Mouse (Mus musculus) midbrain, embryonic 14.5 days (tissue): ENCODE data around the gene S100g. TPM values are rescaled to one million over a fixed set of nuclear protein-coding genes. Genes with fewer than 3 reads are reported as not detected.

Experiments
- ATAC-seq: fragments of 200-750 bp; cut with Nextera tagmentation; 2 replicates; pipeline ENCODE4 v1.8.0; 2017; ENCODE audit warnings: moderate number of reproducible peaks, moderate library complexity; ENCODE audit not compliant: low FRiP score, low TSS enrichment
- DNase-seq: peaks from one replicate; pipeline ENCODE4 v3.0.0-alpha.2; 2015
- H3K27ac ChIP-seq: fragments of 300-500 bp; sonication (generic); replicated peaks from 2 replicates; pipeline ENCODE4 v1.5.1; 2014; ENCODE audit warnings: mild to moderate bottlenecking, low read depth, low read length, moderate library complexity
- H3K27me3 ChIP-seq: fragments of 300-500 bp; sonication (generic); 2 replicates; pipeline ENCODE4 v1.6.1; 2014; ENCODE audit warnings: low read length, control low read depth, mixed read lengths; ENCODE audit not compliant: control insufficient read depth, insufficient read depth
- H3K36me3 ChIP-seq: fragments of 300-500 bp; sonication (generic); 2 replicates; pipeline ENCODE4 v1.6.1; 2014; ENCODE audit warnings: low read length, control low read depth; ENCODE audit not compliant: control insufficient read depth, insufficient read depth
- H3K4me1 ChIP-seq: fragments of 300-500 bp; sonication (generic); 2 replicates; pipeline ENCODE4 v1.6.1; 2014; ENCODE audit warnings: mild to moderate bottlenecking, antibody characterized with exemption, low read length, control low read depth; ENCODE audit not compliant: control insufficient read depth, insufficient read depth
- H3K4me2 ChIP-seq: fragments of 300-500 bp; sonication (generic); 2 replicates; pipeline ENCODE4 v1.6.1; 2014; ENCODE audit warnings: mild to moderate bottlenecking, low read length, moderate library complexity
- H3K4me3 ChIP-seq: fragments of 300-500 bp; sonication (generic); replicated peaks from 2 replicates; pipeline ENCODE4 v1.5.1; 2014; ENCODE audit warnings: low read depth, low read length
- H3K9ac ChIP-seq: fragments of 300-500 bp; sonication (generic); replicated peaks from 2 replicates; pipeline ENCODE4 v1.6.1; 2014; ENCODE audit warnings: mild to moderate bottlenecking, low read length, moderate library complexity
- H3K9me3 ChIP-seq: fragments of 300-500 bp; sonication (generic); 2 replicates; pipeline ENCODE4 v1.6.1; 2016; ENCODE audit warnings: low read length, control low read depth, mixed read lengths; ENCODE audit not compliant: control insufficient read depth
- WGBS: fragments of 180-500 bp; shearing (Covaris S2); extraction: QIAGEN DNeasy Blood & Tissue Kit; methylation state at CpG from one replicate; pipeline ENCODE4 v1.1.7; 2014; 5-methylcytosine and 5-hydroxymethylcytosine counted together
- polyA plus RNA-seq: library from polyadenylated mRNA; unstranded; fragments of >200 nt; fragmentation: Nextera tagmentation; extraction: Ambion mirVana; gene quantifications from 2 replicates; pipeline ENCODE4 v1.2.1, GENCODE M21; 2014

Gene S100g
- polyA plus RNA-seq, 1 experiment from 2014 or later, result 0.51 TPM

DNA sequence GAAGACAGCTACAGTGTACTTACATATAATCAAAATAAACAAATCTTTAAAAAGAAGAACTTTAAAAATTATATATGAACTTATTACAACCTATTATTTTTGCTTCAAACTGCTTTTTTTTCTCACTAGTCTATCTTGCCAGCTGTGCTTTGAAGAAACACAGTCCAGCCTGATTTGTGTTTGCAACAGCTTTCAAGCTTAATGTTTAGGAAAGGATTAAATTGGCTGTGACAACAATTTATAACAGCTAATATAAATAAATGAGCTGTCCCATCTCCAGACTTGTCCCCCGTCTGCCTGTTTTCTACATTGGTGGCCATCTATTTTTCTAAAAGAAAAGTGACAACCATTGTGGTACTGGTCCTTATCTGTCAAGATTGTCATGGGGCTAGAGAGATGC is 22.4 kb downstream of the S100g start:
- Histone ChIP-seq H3K27ac (no peak overlapping the region), H3K27me3 (no peaks in the 10 kb centered on the region)
- no peak for ATAC-seq

GRCm38 (mm10) chrX:162931467-162931866 is 32.9 kb downstream of the S100g start:
- 91% methylated on average over 2 of the region's 2 CpGs for WGBS
- Histone ChIP-seq H3K27me3 (no peaks in the 10 kb centered on the region), H3K4me3 (no peak overlapping the region), H3K36me3 (peaks cover 12% of the 10 kb centered on the region), H3K9ac (no peak overlapping the region), H3K9me3 (no peaks in the 10 kb centered on the region), H3K27ac (no peak overlapping the region), H3K4me2 (no peak overlapping the region), H3K4me1 (no peaks in the 10 kb centered on the region)
- DNase-seq (no peak), ATAC-seq (no peak)

More for the DNA sequence above, 22.4 kb downstream of the S100g start:
- 100% methylated on average over 1 of the region's 1 CpGs for WGBS
- Histone ChIP-seq H3K9ac (no peak overlapping the region), H3K4me1 (no peaks in the 10 kb centered on the region), H3K36me3 (peaks cover 16% of the 10 kb centered on the region; the same call in 1 of the 2 replicates), H3K4me3 (no peak overlapping the region), H3K4me2 (no peak overlapping the region), H3K9me3 (no peaks in the 10 kb centered on the region)
- DNase-seq, result no peak

DNA sequence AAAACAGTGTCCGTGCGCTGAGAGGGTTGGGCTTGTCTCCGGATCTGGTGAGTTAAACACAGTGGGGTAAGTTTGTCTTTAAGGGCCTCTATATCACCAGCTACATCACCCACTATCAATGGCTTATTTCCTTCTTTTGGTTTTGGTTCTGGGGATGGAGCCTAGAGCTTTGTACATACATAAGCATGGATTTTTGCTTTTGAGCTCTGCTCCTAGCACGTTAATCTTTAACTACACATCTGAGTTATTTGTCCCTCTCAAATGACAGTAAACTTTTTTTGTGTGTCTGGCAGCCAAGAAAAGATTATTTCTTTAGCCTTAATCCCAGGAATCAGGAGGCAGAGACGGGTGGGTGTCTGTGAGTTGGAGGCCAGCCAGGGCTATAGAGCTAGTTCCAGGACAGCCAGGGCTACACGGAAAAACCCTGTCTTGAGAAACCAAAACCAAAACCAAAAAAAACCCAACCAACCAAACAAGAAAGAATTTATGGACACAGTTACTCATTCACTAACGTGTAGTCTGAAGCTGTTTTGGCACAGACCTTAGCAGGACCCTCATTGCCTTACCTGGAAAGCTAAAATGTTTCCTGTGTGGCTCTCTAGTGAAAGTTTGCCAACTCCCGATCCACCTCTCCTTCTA is 42.8 kb downstream of the S100g start:
- Histone ChIP-seq H3K27me3 (no peaks in the 10 kb centered on the region), H3K9me3 (no peaks in the 10 kb centered on the region), H3K36me3 (peaks cover 14% of the 10 kb centered on the region; the same call in 1 of the 2 replicates), H3K9ac (no peak overlapping the region), H3K4me3 (no peak overlapping the region), H3K27ac (no peak overlapping the region), H3K4me1 (no peaks in the 10 kb centered on the region), H3K4me2 (no peak overlapping the region)
- ATAC-seq (no peak), DNase-seq (no peak)
- 93% methylated on average over 8 of the region's 8 CpGs for WGBS

- H3K9me3 ChIP-seq, result no peaks in the 10 kb centered on the region
- peak; percentile 78 for DNase-seq
- no peak overlapping the region for H3K4me2 ChIP-seq
- H3K27ac ChIP-seq, result no peak overlapping the region
- no peaks in the 10 kb centered on the region for H3K27me3 ChIP-seq
- no peak overlapping the region for H3K4me3 ChIP-seq
- WGBS, result 37% methylated on average over 5 of the region's 5 CpGs
- peaks cover 2% of the 10 kb centered on the region; the same call in 1 of the 2 replicates for H3K36me3 ChIP-seq
- H3K4me1 ChIP-seq, result no peaks in the 10 kb centered on the region
- ATAC-seq, result no peak; the same call in 1 of the 2 replicates
- H3K9ac ChIP-seq, result no peak overlapping the region
Observed at GRCm38 (mm10) chrX:162915697-162916096, 48.7 kb downstream of the S100g start.

GRCm38 (mm10) chrX:162913651-162914050 is 50.7 kb downstream of the S100g start:
- Histone ChIP-seq H3K27ac (no peak overlapping the region), H3K4me3 (no peak overlapping the region), H3K4me2 (no peak overlapping the region), H3K9ac (no peak overlapping the region), H3K36me3 (peaks cover 6% of the 10 kb centered on the region; the same call in 1 of the 2 replicates), H3K4me1 (no peaks in the 10 kb centered on the region), H3K9me3 (no peaks in the 10 kb centered on the region), H3K27me3 (no peaks in the 10 kb centered on the region)
- 97% methylated on average over 3 of the region's 3 CpGs for WGBS
- ATAC-seq (no peak), DNase-seq (no peak)

Other genes starting within 250 kb of the S100g start
- 192 and 214 TPM in 2 replicates for gene Rbbp7, start 204.2 kb downstream of the S100g start, polyA plus RNA-seq
- 13.4 and 15.0 TPM in 2 replicates for gene Txlng, start 135.1 kb downstream of the S100g start, polyA plus RNA-seq
- 31.4 and 35.3 TPM in 2 replicates for gene Syap1, start 76.2 kb downstream of the S100g start, polyA plus RNA-seq
- 90.2 and 116 TPM in 2 replicates for gene Ctps2, start 63.4 kb downstream of the S100g start, polyA plus RNA-seq